Mouse (Mus musculus) T-cell, adult 2 months (primary cell): ENCODE data around the gene Slc25a44.
A peak's percentile ranks its signal among the peaks of the same experiment; 100 is the strongest.
"Not testable (repeated sequence)": the region's sequence is repeated elsewhere in the genome, so short reads cannot be mapped to it uniquely, and the experiment has no call there.

Experiments
- DNase-seq: peaks from one replicate; pipeline ENCODE4 v3.0.0; 2022; ENCODE audit warnings: low spot score

Gene Slc25a44

GRCm38 (mm10) chr3:88368511-88368910, 56.4 kb downstream of the Slc25a44 start:
- not testable (repeated sequence) for DNase-seq

GRCm38 (mm10) chr3:88367517-88367916, 57.4 kb downstream of the Slc25a44 start:
- DNase-seq = not testable (repeated sequence)

GRCm38 (mm10) chr3:88366830-88367428, 58.0 kb downstream of the Slc25a44 start:
- peak; percentile 64 for DNase-seq

GRCm38 (mm10) chr3:88365705-88366361, 59.1 kb downstream of the Slc25a44 start:
- DNase-seq = no peak

- no peak for DNase-seq
Observed at GRCm38 (mm10) chr3:88364337-88364736, 60.6 kb downstream of the Slc25a44 start, which contains the start of gene Paqr6. TSS of gene Paqr6 (plus strand) at chr3:88364584.

GRCm38 (mm10) chr3:88363700-88364099, 61.2 kb downstream of the Slc25a44 start:
- DNase-seq = no peak

GRCm38 (mm10) chr3:88361612-88362313, 63.2 kb downstream of the Slc25a44 start:
- DNase-seq = no peak

GRCm38 (mm10) chr3:88361096-88361495, 63.8 kb downstream of the Slc25a44 start:
- DNase-seq = no peak
